Mouse (Mus musculus) Patski (cell line): ENCODE data around the gene Slc29a2. TPM values are rescaled to one million over a fixed set of nuclear protein-coding genes. Genes with fewer than 3 reads are reported as not detected.
A peak's percentile ranks its signal among the peaks of the same experiment; 100 is the strongest.

Source experiments
- ATAC-seq: fragments of 100-300 bp; one replicate; pipeline ENCODE4 v1.8.0; 2021
- CTCF ChIA-PET: fragments of 350-600 bp; sonication (Branson Sonifier 250); formaldehyde crosslinking; loops from one replicate; lab custom pipeline; 2022; ENCODE audit warnings: inconsistent platforms; lab: Charles Lee
- POLR2A ChIA-PET: fragments of 350-600 bp; sonication (Branson Sonifier 250); formaldehyde crosslinking; loops from one replicate; lab custom pipeline; 2022; ENCODE audit warnings: antibody characterized with exemption, inconsistent platforms; lab: Charles Lee
- DNase-seq: peaks from one replicate; pipeline ENCODE4 v3.0.0-alpha.2; 2011; ENCODE audit warnings: low read depth, low spot score
- H3K27me3 ChIP-seq: fragments of 371-371 bp; one replicate; pipeline ENCODE4 v1.5.1; 2021
- CTCF ChIP-seq: fragments of 100-300 bp; IDR thresholded peaks from one replicate; pipeline ENCODE4 v1.5.1; 2021
- in situ Hi-C: fragments of 300-500 bp; cut with MboI; formaldehyde crosslinking; loops from 3 replicates; pipeline ENCODE4 v1.11.1; 2018; ENCODE audit warnings: low pct_unique_long_range_greater_than_20kb, mixed read lengths
- polyA plus RNA-seq: library from polyadenylated mRNA; unstranded; gene quantifications from one replicate; pipeline ENCODE4 v1.2.3, GENCODE M21; 2021

Gene Slc29a2
- polyA plus RNA-seq, 1 experiment from 2014 or later = 15.8 TPM

DNA sequence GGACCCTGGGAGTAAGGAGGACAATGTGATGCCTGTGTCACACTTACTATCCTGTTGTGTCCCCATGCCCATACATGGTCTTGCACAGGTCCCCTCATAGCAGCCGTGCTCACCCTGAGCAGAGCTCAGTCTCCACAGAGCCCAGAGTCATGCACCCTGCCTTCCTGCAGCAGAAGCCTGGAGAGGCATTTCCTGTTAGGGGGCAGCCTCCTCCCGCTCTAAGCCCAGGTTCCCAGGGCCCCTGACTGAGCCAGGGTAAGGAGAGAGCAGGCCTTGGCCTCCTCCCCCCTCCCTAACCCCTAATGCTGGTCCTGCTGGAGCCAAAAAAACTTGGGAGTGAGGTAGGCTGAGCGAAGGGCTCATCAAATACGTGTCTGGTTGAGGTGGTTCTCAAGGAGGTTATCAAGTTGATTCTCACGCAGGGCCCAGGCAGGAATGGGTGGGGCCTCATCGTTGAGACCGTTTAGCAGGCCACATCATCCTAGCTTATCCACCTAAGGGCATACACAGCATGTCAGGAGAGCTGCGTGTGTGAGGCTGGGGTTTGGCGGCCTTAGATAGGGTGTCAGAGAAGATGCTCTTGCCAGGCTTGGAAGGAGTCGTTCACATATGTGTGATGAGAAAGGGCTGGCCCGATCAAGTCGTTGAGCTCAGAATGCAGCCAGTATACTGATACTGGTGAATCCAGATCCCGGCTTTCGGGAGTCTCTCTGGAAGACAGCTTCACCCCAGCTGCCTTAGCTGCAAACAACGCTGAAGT is 43.6 kb downstream of the Slc29a2 start:
- in situ Hi-C loops = no loop called here
- H3K27me3 ChIP-seq = no peaks in the 10 kb centered on the region
- DNase-seq = no peak
- CTCF ChIA-PET = interaction anchor here (1.1 to 1.3 kb wide), 3 partner anchors 11 to 21 kb away, joined by 3 to 6 read pairs (median 3); partner anchors contain the start of gene Yif1a
- TF ChIP-seq CTCF = no peak
- ATAC-seq = no peak
- POLR2A ChIA-PET = no interaction called here

DNA sequence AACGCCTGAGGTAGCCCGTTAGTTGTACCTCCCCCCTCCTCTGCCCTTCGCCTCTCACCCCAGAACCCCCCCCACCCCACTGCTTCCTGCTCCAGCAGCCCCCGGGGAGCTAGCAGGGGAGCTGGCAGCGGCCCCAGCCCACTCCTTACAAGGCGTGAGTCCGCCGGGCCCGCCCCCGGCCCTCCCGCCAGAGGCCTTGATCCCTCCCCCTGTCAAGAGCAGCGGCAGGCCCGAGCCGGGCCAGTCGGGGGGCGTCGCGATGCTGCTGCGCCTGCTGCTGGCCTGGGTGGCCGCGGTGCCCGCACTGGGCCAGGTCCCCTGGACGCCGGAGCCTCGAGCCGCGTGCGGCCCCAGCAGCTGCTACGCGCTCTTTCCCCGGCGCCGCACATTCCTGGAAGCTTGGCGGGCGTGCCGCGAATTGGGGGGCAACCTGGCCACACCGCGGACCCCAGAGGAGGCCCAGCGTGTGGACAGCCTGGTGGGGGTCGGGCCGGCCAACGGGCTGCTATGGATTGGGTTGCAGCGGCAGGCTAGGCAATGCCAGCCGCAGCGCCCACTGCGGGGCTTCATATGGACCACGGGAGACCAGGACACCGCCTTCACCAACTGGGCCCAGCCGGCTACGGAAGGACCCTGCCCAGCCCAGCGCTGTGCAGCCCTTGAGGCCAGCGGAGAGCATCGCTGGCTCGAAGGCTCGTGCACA is 44.4 kb downstream of the Slc29a2 start, which contains the start of gene Cd248:
Gene Cd248, plus strand, starts transcription at position 212 of the 703 bp plus-strand sequence.
- ChIA-PET CTCF (interaction anchor here (1.1 to 1.3 kb wide), 3 partner anchors 12 to 20 kb away, joined by 3 to 6 read pairs (median 3); partner anchors contain the start of gene Yif1a), POLR2A (no interaction called here)
- in situ Hi-C loops = no loop called here
- no peak for ATAC-seq
- DNase-seq = no peak
- H3K27me3 ChIP-seq = no peaks in the 10 kb centered on the region
- TF ChIP-seq CTCF = no peak

DNA sequence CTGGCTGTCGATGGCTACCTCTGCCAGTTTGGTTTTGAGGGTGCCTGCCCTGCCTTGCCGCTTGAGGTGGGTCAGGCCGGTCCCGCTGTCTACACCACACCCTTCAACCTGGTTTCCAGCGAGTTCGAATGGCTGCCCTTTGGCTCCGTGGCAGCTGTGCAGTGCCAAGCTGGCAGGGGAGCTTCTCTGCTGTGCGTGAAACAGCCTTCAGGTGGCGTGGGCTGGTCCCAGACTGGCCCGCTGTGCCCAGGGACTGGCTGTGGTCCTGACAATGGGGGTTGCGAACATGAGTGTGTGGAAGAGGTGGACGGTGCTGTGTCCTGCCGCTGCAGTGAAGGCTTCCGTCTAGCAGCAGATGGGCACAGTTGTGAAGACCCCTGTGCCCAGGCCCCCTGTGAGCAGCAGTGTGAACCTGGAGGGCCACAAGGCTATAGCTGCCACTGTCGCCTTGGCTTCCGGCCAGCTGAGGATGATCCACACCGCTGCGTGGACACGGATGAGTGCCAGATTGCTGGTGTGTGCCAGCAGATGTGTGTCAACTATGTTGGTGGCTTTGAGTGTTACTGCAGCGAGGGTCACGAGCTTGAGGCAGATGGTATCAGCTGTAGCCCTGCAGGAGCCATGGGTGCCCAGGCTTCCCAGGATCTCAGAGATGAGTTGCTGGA is 45.0 kb downstream of the Slc29a2 start:
- no peak for ATAC-seq
- CTCF ChIA-PET = interaction anchor here (0.8 to 4.6 kb wide), 2 partner anchors 14 to 18 kb away, joined by 3 to 32 read pairs; no protein-coding TSS in a partner anchor
- POLR2A ChIA-PET = no interaction called here
- no peak for DNase-seq
- in situ Hi-C loops = no loop called here
- no peak for TF ChIP-seq CTCF
- H3K27me3 ChIP-seq = no peaks in the 10 kb centered on the region

DNA sequence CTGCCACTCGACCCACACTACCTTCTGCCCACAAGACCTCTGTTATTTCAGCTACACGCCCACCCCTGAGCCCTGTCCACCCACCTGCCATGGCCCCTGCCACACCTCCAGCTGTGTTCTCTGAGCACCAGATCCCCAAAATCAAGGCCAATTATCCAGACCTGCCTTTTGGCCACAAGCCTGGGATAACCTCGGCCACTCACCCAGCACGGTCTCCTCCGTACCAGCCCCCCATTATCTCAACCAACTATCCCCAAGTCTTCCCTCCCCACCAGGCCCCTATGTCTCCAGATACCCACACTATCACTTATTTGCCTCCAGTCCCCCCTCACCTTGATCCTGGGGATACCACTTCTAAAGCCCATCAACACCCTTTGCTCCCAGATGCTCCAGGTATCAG is 45.8 kb downstream of the Slc29a2 start:
- POLR2A ChIA-PET = interaction anchor here (1.3 kb wide), 1 partner anchor 19 kb away, joined by 3 read pairs; the partner anchor contains the start of gene Rin1
- DNase-seq (no peak), ATAC-seq (no peak)
- no peaks in the 10 kb centered on the region for H3K27me3 ChIP-seq
- in situ Hi-C loops = no loop called here
- CTCF ChIA-PET = interaction anchor here (0.7 to 4.6 kb wide), 3 partner anchors 15 to 25 kb away, joined by 3 to 32 read pairs (median 3); no protein-coding TSS in a partner anchor
- no peak for TF ChIP-seq CTCF

DNA sequence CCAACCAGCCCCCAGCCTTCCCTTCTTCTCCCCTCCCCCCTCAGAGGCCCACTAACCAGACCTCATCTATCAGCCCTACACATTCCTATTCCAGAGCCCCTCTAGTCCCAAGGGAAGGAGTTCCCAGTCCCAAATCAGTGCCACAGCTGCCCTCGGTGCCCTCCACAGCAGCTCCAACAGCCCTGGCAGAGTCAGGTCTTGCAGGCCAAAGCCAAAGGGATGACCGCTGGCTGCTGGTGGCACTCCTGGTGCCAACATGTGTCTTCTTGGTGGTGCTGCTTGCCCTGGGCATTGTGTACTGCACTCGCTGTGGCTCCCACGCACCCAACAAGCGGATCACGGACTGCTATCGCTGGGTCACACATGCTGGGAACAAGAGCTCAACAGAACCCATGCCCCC is 46.3 kb downstream of the Slc29a2 start:
- no peak for TF ChIP-seq CTCF
- CTCF ChIA-PET = interaction anchor here (0.7 to 4.6 kb wide), 2 partner anchors 15 to 24 kb away, joined by 3 to 32 read pairs; no protein-coding TSS in a partner anchor
- H3K27me3 ChIP-seq = peaks cover 3% of the 10 kb centered on the region
- POLR2A ChIA-PET = interaction anchor here (0.7 to 1.3 kb wide), 2 partner anchors 10 to 19 kb away, joined by 3 read pairs; partner anchors contain the start of gene Rin1
- ATAC-seq (no peak), DNase-seq (no peak)
- in situ Hi-C loops = loop anchor here (5.0 kb wide), 1 partner anchor 53 kb away; no protein-coding TSS in a partner anchor

DNA sequence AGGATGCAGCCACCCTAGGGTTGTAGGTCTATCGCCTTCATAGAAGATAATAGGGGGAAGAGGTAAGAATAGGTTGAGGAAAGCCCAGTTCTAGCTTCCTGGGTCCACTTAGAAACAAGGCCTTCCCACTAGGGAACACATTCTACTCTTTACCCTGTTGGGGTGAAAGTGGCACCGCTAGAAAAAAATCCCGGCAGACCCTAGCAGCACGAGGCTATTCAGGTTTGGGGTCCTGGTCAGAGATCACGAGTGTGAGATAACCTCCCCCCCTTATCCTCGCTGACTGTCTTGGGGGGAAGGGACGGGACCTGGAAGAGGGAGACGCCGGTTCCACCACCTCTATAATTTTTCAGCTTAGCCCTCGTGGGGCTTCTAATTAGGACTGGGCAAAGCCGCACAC is 47.4 kb downstream of the Slc29a2 start:
- TF ChIP-seq CTCF = no peak
- in situ Hi-C loops = loop anchor here (5.0 kb wide), 1 partner anchor 54 kb away; no protein-coding TSS in a partner anchor
- ChIA-PET CTCF (interaction anchor here (1.4 to 4.6 kb wide), 4 partner anchors 16 to 56 kb away, joined by 4 to 32 read pairs (median 8); partner anchors contain the start of gene Rin1), POLR2A (no interaction called here)
- ATAC-seq (no peak), DNase-seq (no peak)
- H3K27me3 ChIP-seq = peaks cover 3% of the 10 kb centered on the region

DNA sequence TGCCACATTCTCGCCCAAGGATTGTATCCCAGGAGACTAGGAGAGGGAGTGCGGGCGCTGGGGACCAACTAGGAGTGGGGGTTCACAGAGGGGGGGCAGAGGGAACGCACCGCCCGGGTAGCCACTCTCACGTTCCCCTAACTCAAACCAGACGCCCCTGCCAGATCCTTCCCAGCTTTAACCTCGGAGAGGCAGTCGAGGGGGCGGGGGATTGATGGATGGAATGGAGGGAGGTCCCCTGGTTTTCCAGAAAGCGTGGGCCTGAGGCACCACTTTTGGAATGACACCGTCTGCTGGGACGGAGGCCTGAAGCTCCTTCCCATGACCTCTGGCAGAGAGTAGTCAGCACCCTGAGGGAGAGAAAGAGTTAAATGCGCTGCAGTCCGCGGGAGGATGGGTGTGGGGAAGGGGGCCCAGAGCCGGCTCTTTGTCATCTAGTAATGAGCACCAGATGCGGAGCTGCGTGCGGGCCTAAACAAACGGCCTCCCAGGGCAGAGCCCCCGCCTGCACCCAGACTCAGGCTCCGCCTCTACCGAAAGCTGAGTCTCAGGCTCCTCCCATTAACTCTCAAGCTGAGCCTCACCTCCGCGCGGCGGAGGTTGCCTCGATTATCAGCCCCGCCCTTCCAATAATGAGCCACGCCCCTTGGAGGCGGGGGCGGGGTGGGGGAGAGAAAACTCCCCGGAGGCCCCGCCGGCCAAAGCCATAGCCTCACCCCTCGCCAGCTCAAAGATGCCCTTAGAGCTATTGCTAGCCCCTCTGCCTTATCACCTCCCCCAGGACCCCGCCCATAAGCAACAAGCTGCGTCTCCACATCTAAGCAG is 48.1 kb downstream of the Slc29a2 start:
- CTCF ChIA-PET = interaction anchor here (1.4 to 4.6 kb wide), 4 partner anchors 17 to 57 kb away, joined by 4 to 32 read pairs (median 8); partner anchors contain the start of gene Rin1
- POLR2A ChIA-PET = interaction anchor here (1.2 kb wide), 1 partner anchor 21 kb away, joined by 4 read pairs; the partner anchor contains the start of gene Rin1
- in situ Hi-C loops = loop anchor here (5.0 kb wide), 1 partner anchor 54 kb away; no protein-coding TSS in a partner anchor
- ATAC-seq = peak; percentile 58
- peaks cover 3% of the 10 kb centered on the region for H3K27me3 ChIP-seq
- no peak for DNase-seq
- TF ChIP-seq CTCF = no peak

DNA sequence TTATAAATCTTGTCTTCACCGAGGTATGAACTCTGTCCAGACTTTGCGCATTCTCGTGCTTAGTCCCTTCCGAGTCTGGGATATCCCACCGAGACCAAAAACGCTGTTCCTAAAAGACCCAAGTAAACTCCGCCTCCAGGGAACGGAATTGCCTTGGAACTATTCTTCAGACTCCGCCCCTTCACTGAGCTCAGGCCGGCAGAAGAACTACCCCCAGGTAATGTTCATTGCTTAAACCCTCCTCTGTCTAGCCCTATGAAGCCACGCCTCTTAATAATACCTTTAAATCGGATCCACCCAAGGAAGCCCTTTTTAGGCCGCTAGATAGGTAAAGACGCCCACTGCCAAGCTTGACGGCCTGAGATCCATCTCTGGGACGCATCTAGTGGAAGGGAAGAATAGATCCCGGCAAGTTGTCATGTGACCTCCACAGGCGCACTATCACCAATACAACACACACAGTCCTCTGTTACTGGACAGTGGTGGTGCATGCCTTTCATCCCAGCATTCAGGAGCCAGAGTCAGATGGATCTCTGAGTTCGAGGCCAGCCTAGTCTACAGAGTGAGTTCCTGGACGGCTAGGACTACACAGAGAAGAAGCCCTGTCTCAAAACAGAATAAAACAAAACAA is 48.8 kb downstream of the Slc29a2 start:
- POLR2A ChIA-PET = interaction anchor here (1.2 kb wide), 1 partner anchor 22 kb away, joined by 4 read pairs; the partner anchor contains the start of gene Rin1
- CTCF ChIA-PET = interaction anchor here (1.8 to 4.6 kb wide), 3 partner anchors 18 to 56 kb away, joined by 4 to 32 read pairs (median 12); partner anchors contain the start of gene Rin1
- peaks cover 3% of the 10 kb centered on the region for H3K27me3 ChIP-seq
- in situ Hi-C loops = loop anchor here (5.0 kb wide), 1 partner anchor 55 kb away; no protein-coding TSS in a partner anchor
- DNase-seq (no peak), ATAC-seq (peak; percentile 23)
- TF ChIP-seq CTCF = no peak
